Mouse (Mus musculus): ENCODE measurements at regions not wholly inside any gene's neighbourhood (a gene's known extent, or its start where the extent isn't known, plus 50 kb on each side); places are given as distances from the start of the nearest gene placed in this dataset.

DNA sequence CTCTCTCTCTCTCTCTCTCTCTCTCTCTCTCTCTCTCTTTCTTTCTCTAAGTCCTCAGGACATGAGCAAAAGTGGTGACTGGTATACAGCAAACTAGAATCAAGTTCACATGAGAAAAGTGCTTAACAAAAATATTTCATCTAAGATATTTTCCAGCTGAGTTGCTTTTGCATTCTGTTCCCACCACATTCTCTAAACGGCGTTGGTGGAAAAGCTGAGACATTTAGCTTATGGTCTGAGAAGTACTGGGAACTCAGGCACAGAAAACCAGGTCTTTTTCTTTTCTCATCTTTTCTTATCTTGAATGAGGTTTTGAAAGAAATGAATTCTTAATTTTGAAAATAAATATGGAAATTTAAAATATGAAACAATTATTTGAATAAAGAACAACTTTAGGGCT, 182.6 kb downstream of the Cetn3 start:
- TF ChIP-seq FLI1 (IDR thresholded peaks at IDR 0.05; ENCODE audit: low read length) (no peak), GATA1 (IDR thresholded peaks at IDR 0.05; ENCODE audit: borderline replicate concordance, low read length) (no peak)
